In genomic region chr6:115722246-115722645, GRCm38 (mm10) we compare ENCODE assay signal across 18 mouse cellular contexts. TPM values are rescaled to one million over a fixed set of nuclear protein-coding genes. Genes with fewer than 3 reads are reported as not detected.
DNase-seq lines count a peak whose midpoint lies in the region; ATAC-seq lines count a peak whose summit lies in the region.
"Had no signal": no experiment of that assay in that cellular context is flagged by ENCODE, and none has a peak within 500 bp of the region (broad histone marks: within the 10 kb centered on the region; RNA-seq: fewer than 3 reads in every experiment).

No protein-coding gene starts in this region.

- H3K4me3 ChIP-seq in heart, embryonic 13.5 days = no peak overlapping the region
- no peak overlapping the region for H3K4me3 ChIP-seq in hindbrain, embryonic 10.5 days
- H3K4me3 ChIP-seq: embryonic facial prominence, embryonic 13.5 days; limb, embryonic 12.5 days; megakaryocyte, embryonic 14.5 days; neural tube, embryonic 13.5 days had no signal

- no peak for ATAC-seq in heart, embryonic 13.5 days (ENCODE audit: extremely low read depth, insufficient number of reproducible peaks, low FRiP score, low TSS enrichment)
- ATAC-seq: hindbrain, postnatal 0 days; liver, postnatal 0 days had no signal

- DNase-seq in lung, postnatal 25 days (ENCODE audit: low spot score) = peak; percentile 32
- DNase-seq in lung, postnatal 4 days = no peak
- peak; percentile 62 to 75 for DNase-seq in heart, adult 18-20 months
- peak; percentile 34 for DNase-seq in lung, postnatal 36 days
- DNase-seq in hindbrain, embryonic 10.5 days (ENCODE audit: low spot score) = no peak
- DNase-seq in layer of hippocampus, postnatal 10 days (ENCODE audit: low spot score in 2 of 2) = no peak
- DNase-seq: cerebellum, adult 2 months; kidney, adult 8-10 months; kidney, postnatal 4 days; right cerebral cortex, postnatal 25 days; thymus, postnatal 4 days had no signal

- 42% methylated on average over 5 of the region's 5 CpGs for WGBS in heart, embryonic 13.5 days
- 82% methylated on average over 5 of the region's 5 CpGs for WGBS in hindbrain, embryonic 10.5 days

- H3K36me3 ChIP-seq in heart, embryonic 13.5 days = no peaks in the 10 kb centered on the region
- H3K36me3 ChIP-seq in hindbrain, embryonic 10.5 days = no peaks in the 10 kb centered on the region
- H3K36me3 ChIP-seq: embryonic facial prominence, embryonic 13.5 days; limb, embryonic 12.5 days; neural tube, embryonic 13.5 days had no signal

- H3K27me3 ChIP-seq in heart, embryonic 13.5 days (replicated peaks) = no peaks in the 10 kb centered on the region
- no peaks in the 10 kb centered on the region for H3K27me3 ChIP-seq in hindbrain, embryonic 10.5 days (ENCODE audit: insufficient read depth, poor library complexity, severe bottlenecking)
- H3K27me3 ChIP-seq: embryonic facial prominence, embryonic 13.5 days; limb, embryonic 12.5 days; neural tube, embryonic 13.5 days had no signal

- H3K9me3 ChIP-seq in heart, embryonic 13.5 days = peaks cover 3% of the 10 kb centered on the region; the same call in 1 of the 2 replicates
- H3K9me3 ChIP-seq in hindbrain, embryonic 10.5 days = no peaks in the 10 kb centered on the region
- H3K9me3 ChIP-seq: neural tube, embryonic 13.5 days had no signal

- peak overlapping the region; percentile 58 for H3K27ac ChIP-seq in heart, embryonic 13.5 days (replicated peaks)
- H3K27ac ChIP-seq in hindbrain, embryonic 10.5 days = no peak overlapping the region
- H3K27ac ChIP-seq: embryonic facial prominence, embryonic 13.5 days; hindbrain, postnatal 0 days; limb, embryonic 12.5 days; neural tube, embryonic 13.5 days had no signal

- no peak overlapping the region for H3K9ac ChIP-seq in heart, embryonic 13.5 days
- H3K9ac ChIP-seq: embryonic facial prominence, embryonic 13.5 days; limb, embryonic 12.5 days; liver, postnatal 0 days; neural tube, embryonic 13.5 days had no signal

- no peak overlapping the region for H3K4me2 ChIP-seq in heart, embryonic 13.5 days
- H3K4me2 ChIP-seq: embryonic facial prominence, embryonic 13.5 days; limb, embryonic 12.5 days; neural tube, embryonic 13.5 days had no signal

- peaks cover 24% of the 10 kb centered on the region for H3K4me1 ChIP-seq in heart, embryonic 13.5 days
- H3K4me1 ChIP-seq in hindbrain, embryonic 10.5 days (replicated peaks) = peaks cover 18% of the 10 kb centered on the region

RNA-seq across cellular contexts. Expression of gene Tmem40, which starts 40.0 kb away (rescaled TPM):
- total RNA-seq in heart, adult 18-20 months (2021) = under 1 TPM; 0.54 to 0.60 TPM
- 1.5 and 2.2 TPM in 2 replicates for polyA plus RNA-seq in heart, embryonic 13.5 days (2015; fragmentation: Nextera tagmentation; extraction: Ambion mirVana)
- polyA plus RNA-seq in hindbrain, embryonic 10.5 days (2016; fragmentation: Nextera tagmentation; extraction: Ambion mirVana) = 2.2 and 3.2 TPM in 2 replicates
- under 1 TPM; 0.38 to 0.87 TPM for total RNA-seq in layer of hippocampus, postnatal 10 days (2021)

RNA-seq across cellular contexts. Expression of gene Raf1, which starts 45.8 kb away (rescaled TPM):
- total RNA-seq in heart, adult 18-20 months (2021) = 100 to 1,000 TPM; 107 to 111 TPM
- polyA plus RNA-seq in heart, embryonic 13.5 days (2015; fragmentation: Nextera tagmentation; extraction: Ambion mirVana) = 85.0 and 85.7 TPM in 2 replicates
- 116 and 135 TPM in 2 replicates for polyA plus RNA-seq in hindbrain, embryonic 10.5 days (2016; fragmentation: Nextera tagmentation; extraction: Ambion mirVana)
- 100 to 1,000 TPM; 114 to 123 TPM for total RNA-seq in layer of hippocampus, postnatal 10 days (2021)

RNA-seq across cellular contexts. Expression of gene Cand2, which starts 52.1 kb away (rescaled TPM):
- 10 to 100 TPM; 73.3 to 76.6 TPM for total RNA-seq in heart, adult 18-20 months (2021)
- 51.2 and 52.5 TPM in 2 replicates for polyA plus RNA-seq in heart, embryonic 13.5 days (2015; fragmentation: Nextera tagmentation; extraction: Ambion mirVana)
- 51.1 and 53.9 TPM in 2 replicates for polyA plus RNA-seq in hindbrain, embryonic 10.5 days (2016; fragmentation: Nextera tagmentation; extraction: Ambion mirVana)
- total RNA-seq in layer of hippocampus, postnatal 10 days (2021) = 1 to 10 TPM; 5.6 to 6.1 TPM

Comparison
In these comparisons a context has a peak if more than half of its experiments do, and no peak if none do; other contexts are left out.
1. DNase-seq: peak in lung, postnatal 25 days (single experiment), heart, adult 18-20 months (2 of 2) and lung, postnatal 36 days (single experiment); none in lung, postnatal 4 days (0 of 2), hindbrain, embryonic 10.5 days (single experiment) and layer of hippocampus, postnatal 10 days (0 of 2).
2. RNA of gene Cand2, which starts 52.1 kb away (total RNA-seq): 73.3 to 76.6 TPM in heart, adult 18-20 months; 5.6 to 6.1 TPM in layer of hippocampus, postnatal 10 days; every median in the first group is over 10 times any median in the second.